In genomic region chr17:85033087-85033486, GRCm38 (mm10) we compare ENCODE assay signal across 25 mouse cellular contexts. TPM values are rescaled to one million over a fixed set of nuclear protein-coding genes. Genes with fewer than 3 reads are reported as not detected.
DNase-seq lines count a peak whose midpoint lies in the region; ATAC-seq and TF ChIP-seq lines count a peak whose summit lies in the region.
"Had no signal": no experiment of that assay in that cellular context is flagged by ENCODE, and none has a peak within 500 bp of the region (broad histone marks: within the 10 kb centered on the region; RNA-seq: fewer than 3 reads in every experiment).

No protein-coding gene starts in this region.

- no peaks in the 10 kb centered on the region for H3K36me3 ChIP-seq in intestine, embryonic 15.5 days
- H3K36me3 ChIP-seq in intestine, postnatal 0 days (ENCODE audit: control insufficient read depth, insufficient read depth), result peaks cover 7% of the 10 kb centered on the region; the same call in 1 of the 2 replicates
- no peaks in the 10 kb centered on the region for H3K36me3 ChIP-seq in forebrain, embryonic 14.5 days (ENCODE audit: control insufficient read depth, insufficient read depth, low read length)
- H3K36me3 ChIP-seq: embryonic facial prominence, embryonic 13.5 days; embryonic facial prominence, embryonic 15.5 days; forebrain, embryonic 10.5 days; forebrain, embryonic 12.5 days; forebrain, embryonic 15.5 days; G1E had no signal

- no peaks in the 10 kb centered on the region for H3K4me1 ChIP-seq in intestine, embryonic 15.5 days (replicated peaks)
- H3K4me1 ChIP-seq in intestine, postnatal 0 days (replicated peaks; ENCODE audit: control insufficient read depth, insufficient read depth, low read length), result no peaks in the 10 kb centered on the region; the same call in 1 of the 2 replicates
- 0 out of 2 replicates have a peak, but pooled peaks cover 2% of the 10 kb centered on the region for H3K4me1 ChIP-seq in forebrain, embryonic 14.5 days (ENCODE audit: control insufficient read depth, insufficient read depth, low read length)
- H3K4me1 ChIP-seq: embryonic facial prominence, embryonic 13.5 days; embryonic facial prominence, embryonic 15.5 days; forebrain, embryonic 10.5 days; forebrain, embryonic 12.5 days; forebrain, embryonic 15.5 days had no signal

- ATAC-seq in frontal cortex, adult (ENCODE audit: low TSS enrichment), result peak; percentile 46; the same call in 1 of the 2 replicates
- ATAC-seq in intestine, embryonic 15.5 days, result peak; percentile 80
- peak; percentile 58 for ATAC-seq in intestine, postnatal 0 days
- no peak for ATAC-seq in forebrain, embryonic 14.5 days
- ATAC-seq: activated CD4-positive, CD25-positive, alpha-beta regulatory T cell, adult 4 months; CD4-positive, CD25-positive, alpha-beta regulatory T cell, adult 4 months; forebrain, embryonic 15.5 days; Patski had no signal

- no peaks in the 10 kb centered on the region for H3K9me3 ChIP-seq in intestine, embryonic 15.5 days
- no peaks in the 10 kb centered on the region for H3K9me3 ChIP-seq in intestine, postnatal 0 days (ENCODE audit: control insufficient read depth)
- H3K9me3 ChIP-seq in forebrain, embryonic 14.5 days (replicated peaks; ENCODE audit: control insufficient read depth, low read length), result no peaks in the 10 kb centered on the region
- H3K9me3 ChIP-seq: embryonic facial prominence, embryonic 13.5 days; embryonic facial prominence, embryonic 15.5 days; forebrain, embryonic 10.5 days; forebrain, embryonic 12.5 days; forebrain, embryonic 15.5 days; G1E had no signal

- 69% methylated on average over 3 of the region's 3 CpGs for WGBS in intestine, embryonic 15.5 days
- 42% methylated on average over 3 of the region's 3 CpGs for WGBS in intestine, postnatal 0 days
- 85% methylated on average over 3 of the region's 3 CpGs for WGBS in forebrain, embryonic 14.5 days

- H3K9ac ChIP-seq in intestine, embryonic 15.5 days, result no peak overlapping the region
- no peak overlapping the region for H3K9ac ChIP-seq in intestine, postnatal 0 days (ENCODE audit: low read depth, low read length)
- no peak overlapping the region for H3K9ac ChIP-seq in forebrain, embryonic 14.5 days (ENCODE audit: low read length)
- H3K9ac ChIP-seq: embryonic facial prominence, embryonic 13.5 days; embryonic facial prominence, embryonic 15.5 days; forebrain, embryonic 12.5 days; forebrain, embryonic 15.5 days; forebrain, postnatal 0 days had no signal

- H3K27ac ChIP-seq in intestine, embryonic 15.5 days, result no peak overlapping the region
- no peak overlapping the region for H3K27ac ChIP-seq in intestine, postnatal 0 days (ENCODE audit: low read depth, low read length)
- no peak overlapping the region for H3K27ac ChIP-seq in forebrain, embryonic 14.5 days (ENCODE audit: low read depth, low read length)
- H3K27ac ChIP-seq: embryonic facial prominence, embryonic 13.5 days; embryonic facial prominence, embryonic 15.5 days; forebrain, embryonic 10.5 days; forebrain, embryonic 12.5 days; forebrain, embryonic 15.5 days had no signal

- no peak for TF ChIP-seq CTCF in intestine, postnatal 0 days (IDR thresholded peaks at IDR 0.05; ENCODE audit: low read depth)

- no peaks in the 10 kb centered on the region for H3K27me3 ChIP-seq in intestine, embryonic 15.5 days (replicated peaks)
- no peaks in the 10 kb centered on the region for H3K27me3 ChIP-seq in intestine, postnatal 0 days (replicated peaks; ENCODE audit: control insufficient read depth, insufficient read depth, low read length)
- no peaks in the 10 kb centered on the region for H3K27me3 ChIP-seq in forebrain, embryonic 14.5 days (replicated peaks; ENCODE audit: control insufficient read depth, insufficient read depth, low read length)
- H3K27me3 ChIP-seq: CH12.LX; embryonic facial prominence, embryonic 13.5 days; embryonic facial prominence, embryonic 15.5 days; forebrain, embryonic 12.5 days; forebrain, embryonic 15.5 days; Patski had no signal

- H3K4me3 ChIP-seq in intestine, embryonic 15.5 days (replicated peaks), result no peak overlapping the region
- no peak overlapping the region for H3K4me3 ChIP-seq in intestine, postnatal 0 days (ENCODE audit: low read depth, low read length)
- no peak overlapping the region for H3K4me3 ChIP-seq in forebrain, embryonic 14.5 days (ENCODE audit: low read depth, low read length)
- H3K4me3 ChIP-seq: embryonic facial prominence, embryonic 13.5 days; embryonic facial prominence, embryonic 15.5 days; erythroblast, embryonic 14.5 days; forebrain, embryonic 10.5 days; forebrain, embryonic 12.5 days; forebrain, embryonic 15.5 days had no signal

- no peak overlapping the region for H3K4me2 ChIP-seq in intestine, embryonic 15.5 days (replicated peaks)
- no peak overlapping the region for H3K4me2 ChIP-seq in intestine, postnatal 0 days (replicated peaks; ENCODE audit: low read depth)
- H3K4me2 ChIP-seq in forebrain, embryonic 14.5 days (ENCODE audit: low read length), result no peak overlapping the region
- H3K4me2 ChIP-seq: embryonic facial prominence, embryonic 13.5 days; embryonic facial prominence, embryonic 15.5 days; forebrain, embryonic 12.5 days; forebrain, embryonic 15.5 days had no signal

- DNase-seq in frontal cortex, postnatal 14 days (ENCODE audit: low spot score in 2 of 2), result no peak
- DNase-seq in forebrain, embryonic 14.5 days (ENCODE audit: low spot score), result no peak
- DNase-seq in cerebellum, adult 11 months, result no peak
- DNase-seq: adrenal gland, adult 8-10 months; adrenal gland, postnatal 14 days; adrenal gland, postnatal 36 days; B cell, adult 2 months; cerebellum, adult 8-10 months; cerebellum, adult 9-11 months; embryo, embryonic 11 days; forebrain, postnatal 0 days had no signal

RNA-seq across cellular contexts. Expression of gene Slc3a1, which starts 4.9 kb away (rescaled TPM):
- 25.5 and 36.8 TPM in 2 replicates for polyA plus RNA-seq in intestine, embryonic 15.5 days (2015; fragmentation: Nextera tagmentation; extraction: Ambion mirVana)
- 121 and 130 TPM in 2 replicates for polyA plus RNA-seq in intestine, postnatal 0 days (2015; fragmentation: Nextera tagmentation; extraction: Ambion mirVana)
- polyA plus RNA-seq in forebrain, embryonic 14.5 days (2014; fragmentation: Nextera tagmentation; extraction: Ambion mirVana), result 0.19 and 0.36 TPM in 2 replicates
- polyA plus RNA-seq: erythroblast, embryonic 14.5 days; G1E had no signal

RNA-seq across cellular contexts. Expression of gene Prepl, which starts 57.0 kb away (rescaled TPM):
- polyA plus RNA-seq in intestine, embryonic 15.5 days (2015; fragmentation: Nextera tagmentation; extraction: Ambion mirVana), result 26.1 and 26.6 TPM in 2 replicates
- 13.7 and 13.8 TPM in 2 replicates for polyA plus RNA-seq in intestine, postnatal 0 days (2015; fragmentation: Nextera tagmentation; extraction: Ambion mirVana)
- polyA plus RNA-seq in forebrain, embryonic 14.5 days (2014; fragmentation: Nextera tagmentation; extraction: Ambion mirVana), result 83.7 and 96.6 TPM in 2 replicates

RNA-seq across cellular contexts. Expression of gene Camkmt, which starts 57.3 kb away (rescaled TPM):
- 14.8 and 17.4 TPM in 2 replicates for polyA plus RNA-seq in intestine, embryonic 15.5 days (2015; fragmentation: Nextera tagmentation; extraction: Ambion mirVana)
- 7.7 and 9.2 TPM in 2 replicates for polyA plus RNA-seq in intestine, postnatal 0 days (2015; fragmentation: Nextera tagmentation; extraction: Ambion mirVana)
- 15.9 and 19.1 TPM in 2 replicates for polyA plus RNA-seq in forebrain, embryonic 14.5 days (2014; fragmentation: Nextera tagmentation; extraction: Ambion mirVana)

Comparison
In these comparisons a context has a peak if more than half of its experiments do, and no peak if none do; other contexts are left out.
1. RNA of gene Slc3a1, which starts 4.9 kb away (polyA plus RNA-seq): 121 to 130 TPM in intestine, postnatal 0 days and 25.5 to 36.8 TPM in intestine, embryonic 15.5 days; 0.19 to 0.36 TPM in forebrain, embryonic 14.5 days; every median in the first group is over 10 times any median in the second.